Mouse (Mus musculus) splenic B cell, adult 2 months (primary cell): ENCODE measurements around the gene Cyp26c1.

Source experiments
- DNase-seq: peaks from one replicate; pipeline ENCODE4 v3.0.0-alpha.2; 2011; ENCODE audit warnings: low read depth, low spot score
- H3K27me3 ChIP-seq: 2 replicates; pipeline ENCODE4 v1.6.1; 2012; ENCODE audit warnings: mild to moderate bottlenecking, low read length, moderate library complexity, mixed read lengths; ENCODE audit not compliant: control insufficient read depth, poor library complexity, insufficient read depth, severe bottlenecking
- H3K36me3 ChIP-seq: 2 replicates; pipeline ENCODE4 v1.6.1; 2012; ENCODE audit warnings: mild to moderate bottlenecking, low read length, moderate library complexity, mixed read lengths; ENCODE audit not compliant: control insufficient read depth, poor library complexity, insufficient read depth, severe bottlenecking

Gene Cyp26c1

GRCm38 (mm10) chr19:37692879-37693278, 7.5 kb downstream of the Cyp26c1 start:
- Histone ChIP-seq H3K36me3 (no peaks in the 10 kb centered on the region; the same call in 1 of the 2 replicates), H3K27me3 (0 out of 2 replicates have a peak, but pooled peaks cover 3% of the 10 kb centered on the region)
- peak; percentile 33 for DNase-seq

GRCm38 (mm10) chr19:37695146-37695545, 9.8 kb downstream of the Cyp26c1 start:
- H3K27me3 ChIP-seq: 0 out of 2 replicates have a peak, but pooled peaks cover 4% of the 10 kb centered on the region
- DNase-seq: no peak
- H3K36me3 ChIP-seq: no peaks in the 10 kb centered on the region

- DNase-seq: peak; percentile 19
- no peaks in the 10 kb centered on the region for H3K36me3 ChIP-seq
- 0 out of 2 replicates have a peak, but pooled peaks cover 4% of the 10 kb centered on the region for H3K27me3 ChIP-seq
Measured at GRCm38 (mm10) chr19:37695762-37696602, 10.6 kb downstream of the Cyp26c1 start.

- Histone ChIP-seq H3K36me3 (no peaks in the 10 kb centered on the region), H3K27me3 (0 out of 2 replicates have a peak, but pooled peaks cover 4% of the 10 kb centered on the region)
- DNase-seq: no peak
Measured at GRCm38 (mm10) chr19:37696603-37697334, 11.4 kb downstream of the Cyp26c1 start.

GRCm38 (mm10) chr19:37697335-37697636, 11.9 kb downstream of the Cyp26c1 start:
- no peak for DNase-seq
- Histone ChIP-seq H3K36me3 (no peaks in the 10 kb centered on the region), H3K27me3 (0 out of 2 replicates have a peak, but pooled peaks cover 4% of the 10 kb centered on the region)

- 0 out of 2 replicates have a peak, but pooled peaks cover 4% of the 10 kb centered on the region for H3K27me3 ChIP-seq
- DNase-seq: no peak
Measured at GRCm38 (mm10) chr19:37697651-37698272, 12.4 kb downstream of the Cyp26c1 start, which contains the start of gene Cyp26a1. Cyp26a1 (plus strand) TSS chr19:37697798.

GRCm38 (mm10) chr19:37698273-37699160, 13.1 kb downstream of the Cyp26c1 start:
- no peak for DNase-seq
- 0 out of 2 replicates have a peak, but pooled peaks cover 4% of the 10 kb centered on the region for H3K27me3 ChIP-seq
- no peaks in the 10 kb centered on the region for H3K36me3 ChIP-seq

More at GRCm38 (mm10) chr19:37697651-37698272, 12.4 kb downstream of the Cyp26c1 start, which contains the start of gene Cyp26a1:
- no peaks in the 10 kb centered on the region for H3K36me3 ChIP-seq

- Histone ChIP-seq H3K36me3 (no peaks in the 10 kb centered on the region), H3K27me3 (0 out of 2 replicates have a peak, but pooled peaks cover 4% of the 10 kb centered on the region)
- no peak for DNase-seq
Measured at GRCm38 (mm10) chr19:37699711-37700110, 14.3 kb downstream of the Cyp26c1 start.

GRCm38 (mm10) chr19:37702377-37703076, 17.1 kb downstream of the Cyp26c1 start:
- Histone ChIP-seq H3K27me3 (0 out of 2 replicates have a peak, but pooled peaks cover 4% of the 10 kb centered on the region), H3K36me3 (no peaks in the 10 kb centered on the region)
- DNase-seq: no peak

- no peaks in the 10 kb centered on the region for H3K36me3 ChIP-seq
- peak; percentile 74 for DNase-seq
- no peaks in the 10 kb centered on the region for H3K27me3 ChIP-seq
Measured at GRCm38 (mm10) chr19:37703902-37704509, 18.6 kb downstream of the Cyp26c1 start.

- Histone ChIP-seq H3K36me3 (no peaks in the 10 kb centered on the region), H3K27me3 (no peaks in the 10 kb centered on the region)
- DNase-seq: no peak
Measured at GRCm38 (mm10) chr19:37705722-37706121, 20.3 kb downstream of the Cyp26c1 start.

- DNase-seq: no peak
- H3K27me3 ChIP-seq: no peaks in the 10 kb centered on the region
- no peaks in the 10 kb centered on the region for H3K36me3 ChIP-seq
Measured at GRCm38 (mm10) chr19:37714681-37715080, 29.3 kb downstream of the Cyp26c1 start.

- DNase-seq: no peak
- Histone ChIP-seq H3K36me3 (no peaks in the 10 kb centered on the region), H3K27me3 (no peaks in the 10 kb centered on the region)
Measured at GRCm38 (mm10) chr19:37715980-37716379, 30.6 kb downstream of the Cyp26c1 start.
